In the genomic region with DNA sequence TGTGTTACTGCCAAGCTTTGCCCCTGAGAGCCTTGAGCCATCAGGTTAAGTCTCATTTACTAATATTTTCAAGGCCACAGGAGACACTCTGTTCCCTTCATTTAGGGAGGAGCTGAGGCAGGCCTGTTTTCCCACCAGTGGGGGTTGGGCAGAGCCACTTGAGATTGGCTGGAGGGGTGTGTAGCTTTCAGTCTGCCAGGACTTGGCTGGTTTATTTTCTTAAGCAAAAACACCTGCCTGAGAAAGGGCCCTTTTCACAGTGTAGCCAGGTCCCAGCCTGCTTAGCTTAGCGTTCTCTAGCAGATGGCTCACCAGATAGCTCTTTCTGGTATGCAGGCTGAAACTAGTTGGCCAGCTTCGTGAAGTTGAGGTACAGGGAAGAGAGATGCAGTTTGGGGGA, we compare ENCODE assay signal across 8 mouse cellular contexts. TPM values are rescaled to one million over a fixed set of nuclear protein-coding genes. Genes with fewer than 3 reads are reported as not detected.
DNase-seq lines count a peak whose midpoint lies in the region; ATAC-seq lines count a peak whose summit lies in the region.

No protein-coding gene starts in this region.

- no peaks in the 10 kb centered on the region for H3K9me3 ChIP-seq in forebrain, embryonic 10.5 days
- no peaks in the 10 kb centered on the region for H3K9me3 ChIP-seq in forebrain, embryonic 14.5 days (replicated peaks; ENCODE audit: control insufficient read depth, low read length)
- no peaks in the 10 kb centered on the region for H3K9me3 ChIP-seq in embryonic facial prominence, embryonic 13.5 days
- H3K9me3 ChIP-seq in forebrain, embryonic 12.5 days = no peaks in the 10 kb centered on the region

- no peak for DNase-seq in forebrain, embryonic 10.5 days (ENCODE audit: extremely low spot score, low spot score)
- no peak for DNase-seq in forebrain, embryonic 14.5 days (ENCODE audit: low spot score)
- DNase-seq in heart, postnatal 36 days = peak; percentile 54
- peak; percentile 91 to 95 for DNase-seq in lung, adult 18-20 months
- peak; percentile 58 for DNase-seq in thymus, postnatal 4 days
- no peak for DNase-seq in spleen, postnatal 14 days (ENCODE audit: low spot score in 2 of 2)

- 65% methylated on average over 2 of the region's 2 CpGs for WGBS in forebrain, embryonic 10.5 days
- WGBS in forebrain, embryonic 14.5 days = 67% methylated on average over 2 of the region's 2 CpGs
- 4% methylated on average over 2 of the region's 2 CpGs for WGBS in embryonic facial prominence, embryonic 13.5 days
- WGBS in forebrain, embryonic 12.5 days = 73% methylated on average over 2 of the region's 2 CpGs

- ATAC-seq in forebrain, embryonic 14.5 days = no peak
- peak; percentile 79 for ATAC-seq in embryonic facial prominence, embryonic 13.5 days (ENCODE audit: insufficient number of reproducible peaks, insufficient read depth, low FRiP score, low TSS enrichment, low read depth)
- ATAC-seq in forebrain, embryonic 12.5 days (ENCODE audit: low FRiP score) = no peak

- H3K4me1 ChIP-seq in forebrain, embryonic 10.5 days = peaks cover 33% of the 10 kb centered on the region
- peaks cover 6% of the 10 kb centered on the region; the same call in 1 of the 2 replicates for H3K4me1 ChIP-seq in forebrain, embryonic 14.5 days (ENCODE audit: control insufficient read depth, insufficient read depth, low read length)
- H3K4me1 ChIP-seq in embryonic facial prominence, embryonic 13.5 days = peaks cover 83% of the 10 kb centered on the region
- H3K4me1 ChIP-seq in forebrain, embryonic 12.5 days = peaks cover 18% of the 10 kb centered on the region

- H3K27me3 ChIP-seq in forebrain, embryonic 10.5 days (ENCODE audit: poor library complexity, severe bottlenecking) = peaks cover 31% of the 10 kb centered on the region
- H3K27me3 ChIP-seq in forebrain, embryonic 14.5 days (replicated peaks; ENCODE audit: control insufficient read depth, insufficient read depth, low read length) = 0 out of 2 replicates have a peak, but pooled peaks cover 9% of the 10 kb centered on the region
- no peaks in the 10 kb centered on the region for H3K27me3 ChIP-seq in embryonic facial prominence, embryonic 13.5 days
- H3K27me3 ChIP-seq in forebrain, embryonic 12.5 days = peaks cover 19% of the 10 kb centered on the region

- H3K4me3 ChIP-seq in forebrain, embryonic 10.5 days = no peak overlapping the region
- H3K4me3 ChIP-seq in forebrain, embryonic 14.5 days (ENCODE audit: low read depth, low read length) = no peak overlapping the region
- H3K4me3 ChIP-seq in embryonic facial prominence, embryonic 13.5 days = peak overlapping the region; percentile 12
- no peak overlapping the region for H3K4me3 ChIP-seq in forebrain, embryonic 12.5 days (replicated peaks)

- H3K9ac ChIP-seq in forebrain, embryonic 14.5 days (ENCODE audit: low read length) = no peak overlapping the region
- H3K9ac ChIP-seq in embryonic facial prominence, embryonic 13.5 days = 0 out of 2 replicates have a peak overlapping the region, but pooled peaks have one; percentile 11
- no peak overlapping the region for H3K9ac ChIP-seq in forebrain, embryonic 12.5 days

- H3K36me3 ChIP-seq in forebrain, embryonic 10.5 days (replicated peaks) = no peaks in the 10 kb centered on the region
- H3K36me3 ChIP-seq in forebrain, embryonic 14.5 days (ENCODE audit: control insufficient read depth, insufficient read depth, low read length) = no peaks in the 10 kb centered on the region
- peaks cover 40% of the 10 kb centered on the region for H3K36me3 ChIP-seq in embryonic facial prominence, embryonic 13.5 days
- H3K36me3 ChIP-seq in forebrain, embryonic 12.5 days (replicated peaks) = no peaks in the 10 kb centered on the region

- intact Hi-C loops in heart, postnatal 36 days (cut with DNase I) = no loop called here

- peak overlapping the region; percentile 31; the same call in 1 of the 2 replicates for H3K27ac ChIP-seq in forebrain, embryonic 10.5 days
- H3K27ac ChIP-seq in forebrain, embryonic 14.5 days (ENCODE audit: low read depth, low read length) = no peak overlapping the region
- peak overlapping the region; percentile 99 for H3K27ac ChIP-seq in embryonic facial prominence, embryonic 13.5 days
- H3K27ac ChIP-seq in forebrain, embryonic 12.5 days = no peak overlapping the region

- no peak overlapping the region for H3K4me2 ChIP-seq in forebrain, embryonic 14.5 days (ENCODE audit: low read length)
- peak overlapping the region; percentile 59 for H3K4me2 ChIP-seq in embryonic facial prominence, embryonic 13.5 days
- H3K4me2 ChIP-seq in forebrain, embryonic 12.5 days = no peak overlapping the region

RNA-seq across cellular contexts. Expression of gene Anxa2, which starts 5.6 kb away (rescaled TPM):
- 91.9 and 100 TPM in 2 replicates for polyA plus RNA-seq in forebrain, embryonic 10.5 days (2016; fragmentation: Nextera tagmentation; extraction: Ambion mirVana)
- polyA plus RNA-seq in forebrain, embryonic 14.5 days (2014; fragmentation: Nextera tagmentation; extraction: Ambion mirVana) = 109 and 118 TPM in 2 replicates
- polyA plus RNA-seq in embryonic facial prominence, embryonic 13.5 days (2015; fragmentation: Nextera tagmentation; extraction: Ambion mirVana) = 1,084 and 1,195 TPM in 2 replicates
- 10 to 100 TPM; 74.2 to 98.2 TPM for total RNA-seq in heart, postnatal 36 days (2021)
- 114 and 160 TPM in 2 replicates for polyA plus RNA-seq in forebrain, embryonic 12.5 days (2016; fragmentation: Nextera tagmentation; extraction: Ambion mirVana)

Comparison
In these comparisons a context has a peak if more than half of its experiments do, and no peak if none do; other contexts are left out.
1. H3K27ac ChIP-seq: peak in forebrain, embryonic 10.5 days (single experiment) and embryonic facial prominence, embryonic 13.5 days (single experiment); none in forebrain, embryonic 14.5 days (single experiment) and forebrain, embryonic 12.5 days (single experiment).
2. DNase-seq: peak in heart, postnatal 36 days (2 of 2), lung, adult 18-20 months (2 of 2) and thymus, postnatal 4 days (single experiment); none in forebrain, embryonic 10.5 days (single experiment), forebrain, embryonic 14.5 days (single experiment) and spleen, postnatal 14 days (0 of 2).